Mouse (Mus musculus): ENCODE results near the gene Trmt5.

Gene Trmt5

DNA sequence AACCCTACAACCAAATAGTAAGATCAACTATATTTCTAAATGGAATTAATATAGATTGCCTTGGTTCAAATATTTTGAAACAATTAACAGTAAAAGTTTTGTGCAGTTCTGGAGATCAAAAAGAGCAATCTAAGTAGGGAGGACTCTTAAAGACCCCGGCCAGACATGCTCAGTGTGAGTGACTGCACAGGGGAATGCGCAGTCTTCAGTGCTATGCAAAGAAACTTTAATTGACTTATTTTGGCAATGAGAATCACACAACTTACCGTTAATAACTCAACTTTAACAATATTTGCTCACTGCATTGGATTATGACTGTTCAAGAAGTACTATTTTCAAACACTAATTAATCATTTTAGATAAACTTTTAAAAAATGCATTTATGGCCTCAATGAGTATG, 17.0 kb downstream of the Trmt5 start:
- DNase-seq (ENCODE audit: low spot score): no peak

DNA sequence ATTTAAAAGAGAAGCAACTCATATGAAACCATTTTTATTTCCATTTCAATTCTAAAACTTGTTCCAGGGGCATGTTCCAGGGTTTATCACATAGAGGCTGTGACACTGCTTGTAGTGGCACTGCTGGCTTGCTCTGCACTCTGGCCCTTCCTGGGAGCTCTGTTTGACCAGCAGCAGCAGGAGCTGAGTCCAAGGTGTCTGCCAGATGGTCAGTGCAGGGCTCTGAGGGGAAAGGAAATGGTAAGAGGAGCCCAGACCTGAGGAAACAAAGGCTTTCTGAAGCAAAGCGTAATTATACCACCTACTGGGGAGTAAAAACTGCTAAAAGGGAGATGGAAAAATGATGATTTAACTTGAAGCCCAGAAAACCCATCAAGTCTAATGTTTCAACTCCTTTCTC, 18.0 kb downstream of the Trmt5 start:
- DNase-seq (ENCODE audit: low spot score): no peak

DNA sequence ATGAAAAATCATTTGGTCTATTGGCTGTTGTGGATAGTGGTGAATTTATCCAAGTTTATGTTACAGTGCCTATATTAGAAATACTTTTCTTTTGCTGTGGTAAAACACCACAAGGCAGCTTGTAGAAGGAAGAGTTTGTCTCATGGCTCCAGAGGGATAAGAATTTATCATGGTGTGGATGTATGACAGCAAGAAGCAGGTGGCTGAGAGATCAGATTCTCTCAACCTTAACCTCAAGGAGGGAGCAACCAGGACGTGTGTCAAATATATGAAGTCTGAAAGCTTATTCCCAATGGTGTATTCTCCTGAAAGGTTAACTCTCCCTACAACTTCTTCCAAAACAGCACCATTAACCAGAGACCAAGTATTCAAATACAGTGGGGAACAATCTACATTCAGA, 19.9 kb downstream of the Trmt5 start:
- no peak for DNase-seq (ENCODE audit: low spot score)

DNA sequence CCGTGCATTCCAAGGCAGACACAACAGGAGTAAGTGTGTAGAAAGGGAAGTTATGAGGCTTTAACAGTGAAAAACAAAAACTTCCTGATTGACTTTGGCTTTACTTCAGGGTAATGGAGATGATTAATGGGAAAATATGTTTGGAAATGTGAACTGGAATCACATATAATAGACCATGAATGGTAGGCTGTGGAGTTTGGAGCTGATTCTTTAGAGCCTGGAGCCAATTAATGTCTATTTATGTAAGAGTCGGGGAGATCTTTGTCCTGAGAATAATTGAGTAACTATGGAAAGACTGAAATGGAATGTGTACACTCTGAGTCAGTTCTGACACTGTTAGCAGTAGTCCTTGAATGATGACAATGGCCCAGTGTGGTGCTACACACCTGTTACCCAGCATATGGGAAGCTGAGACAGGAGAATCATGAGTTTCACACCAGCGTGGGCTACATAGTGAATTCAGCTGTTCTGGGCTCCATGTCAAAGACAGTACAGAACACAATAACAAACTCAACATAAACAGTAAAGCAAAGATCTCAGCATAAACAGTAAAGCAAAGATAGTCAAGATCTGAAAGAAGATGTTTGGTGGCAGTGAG, 21.0 kb downstream of the Trmt5 start:
- DNase-seq (ENCODE audit: low spot score): no peak

DNA sequence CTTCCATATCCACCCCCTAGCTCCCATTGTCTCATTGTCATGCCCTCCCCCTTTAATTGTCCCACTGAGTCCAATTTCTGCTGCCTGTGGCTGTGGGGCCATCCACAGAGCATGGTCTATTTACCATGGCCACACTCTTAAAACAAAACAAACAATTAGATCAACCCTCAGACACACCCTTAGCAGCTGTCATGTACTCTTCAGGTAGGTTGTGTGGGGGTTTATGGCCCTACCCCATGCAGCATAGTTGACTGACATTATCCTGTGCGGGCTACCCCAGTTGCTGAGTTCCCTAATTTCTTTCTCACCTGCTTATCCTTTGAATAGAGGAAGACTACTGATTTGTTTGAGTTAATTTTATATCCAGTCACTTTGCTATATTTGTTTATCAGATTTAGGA, 26.2 kb downstream of the Trmt5 start:
- no peak for DNase-seq (ENCODE audit: low spot score)

DNA sequence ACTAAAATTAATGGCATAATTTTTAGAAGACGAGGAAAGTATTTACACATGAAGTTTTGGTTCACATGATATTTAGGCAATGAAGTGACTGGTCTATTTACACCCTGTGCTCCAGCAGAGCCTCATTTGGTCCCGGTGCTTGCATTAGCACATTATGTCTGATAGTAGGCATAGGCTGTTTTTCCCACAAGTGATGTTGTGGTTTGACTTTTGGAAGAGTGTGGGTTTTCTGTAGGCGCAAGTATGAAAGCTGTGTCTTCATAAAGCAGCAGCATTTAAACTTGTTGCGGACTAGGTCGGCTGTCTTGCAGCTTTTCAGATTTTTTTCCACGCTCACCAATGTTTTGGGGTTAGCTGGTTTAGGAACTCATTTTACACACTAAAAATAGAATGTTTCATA, 27.2 kb downstream of the Trmt5 start:
- no peak for DNase-seq (ENCODE audit: low spot score)

DNA sequence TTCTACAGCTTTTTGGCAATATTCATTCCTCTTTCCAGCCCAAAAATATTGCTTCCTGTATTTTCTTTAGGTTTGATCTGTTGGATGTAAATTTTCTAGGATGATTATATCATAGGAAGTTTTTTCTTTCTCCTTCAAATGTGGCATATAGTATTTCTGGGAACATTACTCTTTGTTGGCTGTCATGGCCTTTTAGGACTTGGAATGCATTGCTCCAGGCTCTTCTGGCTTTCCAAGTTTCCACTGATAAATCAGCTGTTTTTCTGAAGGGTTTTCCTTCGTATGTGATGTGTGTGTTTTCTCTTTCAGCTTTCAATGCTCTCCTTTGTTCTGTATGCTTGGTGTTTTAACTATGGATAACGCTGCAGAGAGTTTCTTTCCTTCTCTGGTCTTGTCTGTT, 31.5 kb downstream of the Trmt5 start:
- no peak for DNase-seq (ENCODE audit: low spot score)

DNA sequence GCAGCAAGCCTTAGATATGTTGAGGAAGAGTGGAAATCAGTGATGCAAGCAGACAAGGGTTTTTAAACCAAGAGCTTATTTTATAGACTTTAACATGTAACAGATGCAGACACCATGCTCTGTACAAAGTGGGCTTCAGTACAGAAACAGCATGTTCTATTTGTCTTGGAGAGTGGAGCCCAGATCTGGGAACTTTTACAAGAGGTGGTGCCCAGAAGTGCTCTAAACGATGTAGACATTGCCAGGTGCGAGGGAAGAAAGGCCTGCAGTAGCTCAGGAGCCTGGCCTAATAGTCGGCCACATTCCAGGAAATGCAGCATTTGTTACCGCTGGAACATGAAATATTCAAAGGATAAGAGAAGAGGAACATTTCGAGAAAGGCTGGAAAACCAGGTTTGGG, 40.8 kb downstream of the Trmt5 start:
- no peak for DNase-seq (ENCODE audit: low spot score)

DNA sequence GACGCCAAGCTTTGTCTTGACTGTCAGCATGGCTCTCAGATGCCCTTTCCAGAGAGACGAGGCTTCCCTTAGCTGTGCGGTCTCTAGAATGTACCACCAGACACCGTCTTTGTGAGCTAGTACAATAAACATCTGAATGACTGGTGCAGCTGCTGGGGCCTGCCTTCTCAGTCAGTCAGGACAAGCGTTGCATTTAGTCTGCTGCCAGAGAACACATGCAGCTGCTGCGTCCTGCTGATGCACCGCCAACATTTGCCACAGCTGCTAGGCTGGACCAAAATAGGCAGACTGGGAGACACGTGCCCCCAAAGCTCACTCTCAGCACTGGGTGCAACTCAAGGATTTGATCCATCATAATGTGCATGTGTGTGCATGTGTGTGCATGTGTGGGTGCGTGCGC, 44.5 kb downstream of the Trmt5 start:
- no peak for DNase-seq (ENCODE audit: low spot score)

DNA sequence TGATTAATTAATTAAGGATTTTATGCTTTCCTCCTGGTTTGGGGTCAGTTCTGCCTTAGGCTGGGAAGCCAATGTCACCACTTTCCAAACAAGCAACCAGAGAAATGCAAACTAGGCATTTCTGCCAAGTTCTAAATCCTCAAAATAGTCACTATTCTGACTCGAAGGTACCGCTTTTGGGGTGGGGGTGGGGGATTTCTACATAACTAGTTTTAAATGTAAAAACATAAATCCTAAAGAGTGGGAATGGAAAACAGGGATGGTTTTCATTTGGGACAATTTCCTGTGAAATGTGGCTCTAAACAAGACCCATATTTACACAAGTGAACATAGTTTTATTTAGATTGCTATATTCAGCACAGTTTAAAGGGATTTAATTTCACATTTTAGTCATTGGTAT, 53.9 kb downstream of the Trmt5 start:
- no peak for DNase-seq (ENCODE audit: low spot score)

DNA sequence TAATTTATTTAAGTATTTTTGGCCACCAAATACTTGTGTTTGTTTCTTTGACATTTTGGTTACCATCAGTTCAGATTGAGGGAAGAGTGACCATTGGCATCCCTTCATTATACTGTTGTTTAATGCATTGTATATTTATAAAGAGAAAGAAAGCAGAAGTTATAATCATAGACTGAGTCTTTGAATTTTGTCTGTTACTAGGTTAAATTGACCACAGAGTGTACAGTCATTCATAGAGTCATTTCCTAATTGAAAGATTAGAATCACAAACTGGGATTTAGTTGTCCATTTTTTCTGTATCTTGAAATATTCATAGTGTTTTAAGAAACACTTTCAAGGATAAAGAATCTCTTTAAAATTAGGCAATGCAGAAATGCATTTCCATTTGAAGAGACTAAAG, 55.0 kb downstream of the Trmt5 start:
- no peak for DNase-seq (ENCODE audit: low spot score)

DNA sequence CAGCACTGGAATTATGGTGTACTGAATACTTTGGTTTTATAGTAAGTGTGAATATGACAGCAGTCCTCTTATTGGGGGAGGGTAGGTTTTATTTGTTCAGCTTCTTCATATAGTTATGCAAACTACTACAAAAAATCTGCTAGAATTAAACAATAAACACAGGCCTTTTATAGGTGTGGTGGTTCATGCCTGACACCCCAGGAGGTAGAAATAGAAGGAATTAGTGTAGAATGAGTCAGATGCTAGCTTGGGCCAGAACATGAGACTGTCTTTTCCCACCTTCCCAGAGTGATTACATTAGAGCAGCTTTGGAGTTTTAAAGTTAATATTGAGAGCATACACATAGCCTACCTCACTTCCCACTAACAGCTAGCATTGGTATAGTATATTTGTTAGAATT, 56.3 kb downstream of the Trmt5 start:
- DNase-seq (ENCODE audit: low spot score): no peak

Data from ovary, postnatal 36 days (tissue).